8 mouse cellular contexts compared by ENCODE assay signal in genomic region chr8:71474785-71475701, GRCm38 (mm10). TPM values are rescaled to one million over a fixed set of nuclear protein-coding genes. Genes with fewer than 3 reads are reported as not detected.
DNase-seq lines count a peak whose midpoint lies in the region; ATAC-seq lines count a peak whose summit lies in the region.

No protein-coding gene starts in this region.

- no peak overlapping the region for H3K4me2 ChIP-seq in kidney, embryonic 14.5 days (replicated peaks; ENCODE audit: low read depth, low read length)
- H3K4me2 ChIP-seq in limb, embryonic 15.5 days, result peak overlapping the region; percentile 87; the same call in 1 of the 2 replicates

- no peaks in the 10 kb centered on the region for H3K9me3 ChIP-seq in kidney, embryonic 14.5 days (ENCODE audit: control insufficient read depth, low read length)
- H3K9me3 ChIP-seq in limb, embryonic 15.5 days, result no peaks in the 10 kb centered on the region

- no peak overlapping the region for H3K9ac ChIP-seq in kidney, embryonic 14.5 days (ENCODE audit: low read depth, low read length)
- no peak overlapping the region for H3K9ac ChIP-seq in limb, embryonic 15.5 days

- H3K27me3 ChIP-seq in kidney, embryonic 14.5 days (ENCODE audit: control insufficient read depth, insufficient read depth, low read length), result no peaks in the 10 kb centered on the region
- no peaks in the 10 kb centered on the region for H3K27me3 ChIP-seq in limb, embryonic 15.5 days

- peaks cover 47% of the 10 kb centered on the region for H3K36me3 ChIP-seq in kidney, embryonic 14.5 days (ENCODE audit: control insufficient read depth, insufficient read depth, low read length)
- H3K36me3 ChIP-seq in limb, embryonic 15.5 days, result peaks cover 61% of the 10 kb centered on the region

- H3K4me3 ChIP-seq in kidney, embryonic 14.5 days (ENCODE audit: low read length), result no peak overlapping the region
- H3K4me3 ChIP-seq in limb, embryonic 15.5 days, result 0 out of 2 replicates have a peak overlapping the region, but pooled peaks have one; percentile 64

- H3K27ac ChIP-seq in kidney, embryonic 14.5 days (ENCODE audit: low read depth, low read length), result 0 out of 2 replicates have a peak overlapping the region, but pooled peaks have one; percentile 68
- 0 out of 2 replicates have a peak overlapping the region, but pooled peaks have one; percentile 84 for H3K27ac ChIP-seq in limb, embryonic 15.5 days

- peaks cover 11% of the 10 kb centered on the region; the same call in 1 of the 2 replicates for H3K4me1 ChIP-seq in kidney, embryonic 14.5 days (ENCODE audit: control insufficient read depth, insufficient read depth, low read length)
- H3K4me1 ChIP-seq in limb, embryonic 15.5 days, result peaks cover 32% of the 10 kb centered on the region

- DNase-seq in kidney, adult 8-10 months, result no peak
- DNase-seq in adipocyte (ENCODE audit: low spot score), result peak; percentile 63
- DNase-seq in cerebellum, postnatal 25 days, result peak; percentile 52 to 72
- DNase-seq in urinary bladder, postnatal 25 days (ENCODE audit: low spot score), result no peak
- DNase-seq in urinary bladder, postnatal 10 days (ENCODE audit: low spot score), result no peak

- 88% methylated on average over 25 of the region's 25 CpGs for WGBS in kidney, embryonic 14.5 days
- 86% methylated on average over 25 of the region's 25 CpGs for WGBS in limb, embryonic 15.5 days

- ATAC-seq in kidney, embryonic 14.5 days (ENCODE audit: low FRiP score, low TSS enrichment), result no peak
- ATAC-seq in limb, embryonic 15.5 days (ENCODE audit: insufficient number of reproducible peaks, low FRiP score, low TSS enrichment, low read depth), result no peak
- no peak for ATAC-seq in inflammation-experienced regulatory T-cells, adult 6 months

RNA-seq across cellular contexts. Expression of gene Dda1, which starts 6.0 kb away (rescaled TPM):
- 106 and 113 TPM in 2 replicates for polyA plus RNA-seq in kidney, embryonic 14.5 days (2014; fragmentation: Nextera tagmentation; extraction: Ambion mirVana)
- 98.4 and 107 TPM in 2 replicates for polyA plus RNA-seq in limb, embryonic 15.5 days (2015; fragmentation: Nextera tagmentation; extraction: Ambion mirVana)
- 10 to 100 TPM; 24.3 to 40.4 (median 25.5) TPM for polyA plus RNA-seq in inflammation-experienced regulatory T-cells, adult 6 months (2017; shearing (Covaris generic))

RNA-seq across cellular contexts. Expression of gene Mrpl34, which starts 10.3 kb away (rescaled TPM):
- polyA plus RNA-seq in kidney, embryonic 14.5 days (2014; fragmentation: Nextera tagmentation; extraction: Ambion mirVana), result 178 and 192 TPM in 2 replicates
- polyA plus RNA-seq in limb, embryonic 15.5 days (2015; fragmentation: Nextera tagmentation; extraction: Ambion mirVana), result 100 and 122 TPM in 2 replicates
- 10 to 100 TPM; 68.3 to 83.2 (median 80.6) TPM for polyA plus RNA-seq in inflammation-experienced regulatory T-cells, adult 6 months (2017; shearing (Covaris generic))

RNA-seq across cellular contexts. Expression of gene Ano8, which starts 10.7 kb away (rescaled TPM):
- polyA plus RNA-seq in kidney, embryonic 14.5 days (2014; fragmentation: Nextera tagmentation; extraction: Ambion mirVana), result 2.9 and 3.4 TPM in 2 replicates
- polyA plus RNA-seq in limb, embryonic 15.5 days (2015; fragmentation: Nextera tagmentation; extraction: Ambion mirVana), result 1.3 and 1.4 TPM in 2 replicates
- under 1 TPM in 2 of 3 experiments, not detected in 1; 0.11 to 0.31 TPM for polyA plus RNA-seq in inflammation-experienced regulatory T-cells, adult 6 months (2017; shearing (Covaris generic))

RNA-seq across cellular contexts. Expression of gene Abhd8, which starts 11.6 kb away (rescaled TPM):
- 26.5 and 32.5 TPM in 2 replicates for polyA plus RNA-seq in kidney, embryonic 14.5 days (2014; fragmentation: Nextera tagmentation; extraction: Ambion mirVana)
- 65.7 and 67.2 TPM in 2 replicates for polyA plus RNA-seq in limb, embryonic 15.5 days (2015; fragmentation: Nextera tagmentation; extraction: Ambion mirVana)
- 10 to 100 TPM; 21.0 to 24.0 (median 23.1) TPM for polyA plus RNA-seq in inflammation-experienced regulatory T-cells, adult 6 months (2017; shearing (Covaris generic))

RNA-seq across cellular contexts. Expression of gene Gtpbp3, which starts 12.9 kb away (rescaled TPM):
- 6.6 and 8.4 TPM in 2 replicates for polyA plus RNA-seq in kidney, embryonic 14.5 days (2014; fragmentation: Nextera tagmentation; extraction: Ambion mirVana)
- 16.5 and 19.2 TPM in 2 replicates for polyA plus RNA-seq in limb, embryonic 15.5 days (2015; fragmentation: Nextera tagmentation; extraction: Ambion mirVana)
- polyA plus RNA-seq in inflammation-experienced regulatory T-cells, adult 6 months (2017; shearing (Covaris generic)), result 1 to 10 TPM; 2.6 to 6.5 (median 3.4) TPM

Comparison
In these comparisons a context has a peak if more than half of its experiments do, and no peak if none do; other contexts are left out.
1. DNase-seq: peak in adipocyte (single experiment) and cerebellum, postnatal 25 days (2 of 2); none in kidney, adult 8-10 months (0 of 2), urinary bladder, postnatal 25 days (single experiment) and urinary bladder, postnatal 10 days (single experiment).